Mouse (Mus musculus): Measurements from ENCODE around the gene Cyp1a2. TPM values are rescaled to one million over a fixed set of nuclear protein-coding genes. Genes with fewer than 3 reads are reported as not detected.

The Cyp1a2 gene
- polyA plus RNA-seq, 1 experiment from 2014 or later, result not detected

DNA sequence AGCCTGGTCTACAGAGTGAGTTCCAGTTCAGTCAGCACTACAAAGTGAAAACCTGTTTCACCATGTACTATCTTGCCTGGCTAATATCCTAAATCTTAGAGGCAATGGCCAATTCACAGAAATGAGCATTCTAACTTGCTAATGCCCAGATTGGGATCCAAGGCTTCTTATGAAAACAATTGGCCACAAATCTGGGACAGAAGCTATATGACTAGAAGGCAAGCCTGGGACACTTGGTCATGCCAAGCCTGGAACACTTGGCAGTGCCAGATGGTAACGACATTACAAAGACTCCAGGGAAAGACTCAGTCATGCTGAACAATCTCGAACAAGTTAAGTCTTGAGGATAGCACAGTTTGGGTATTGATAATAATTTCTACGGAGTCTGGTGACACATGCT is 23.0 kb upstream of the Cyp1a2 start:
- no peak for ATAC-seq (ENCODE audit: low read depth)
- Histone ChIP-seq H3K4me3 (no peak overlapping the region), H3K27ac (replicated peaks) (no peak overlapping the region), H3K36me3 (no peaks in the 10 kb centered on the region), H3K4me2 (no peak overlapping the region), H3K9me3 (peaks cover 4% of the 10 kb centered on the region; the same call in 1 of the 2 replicates), H3K4me1 (replicated peaks) (peaks cover 20% of the 10 kb centered on the region), H3K27me3 (no peaks in the 10 kb centered on the region), H3K9ac (no peak overlapping the region)
- WGBS, result 87% methylated on average over 3 of the region's 3 CpGs

DNA sequence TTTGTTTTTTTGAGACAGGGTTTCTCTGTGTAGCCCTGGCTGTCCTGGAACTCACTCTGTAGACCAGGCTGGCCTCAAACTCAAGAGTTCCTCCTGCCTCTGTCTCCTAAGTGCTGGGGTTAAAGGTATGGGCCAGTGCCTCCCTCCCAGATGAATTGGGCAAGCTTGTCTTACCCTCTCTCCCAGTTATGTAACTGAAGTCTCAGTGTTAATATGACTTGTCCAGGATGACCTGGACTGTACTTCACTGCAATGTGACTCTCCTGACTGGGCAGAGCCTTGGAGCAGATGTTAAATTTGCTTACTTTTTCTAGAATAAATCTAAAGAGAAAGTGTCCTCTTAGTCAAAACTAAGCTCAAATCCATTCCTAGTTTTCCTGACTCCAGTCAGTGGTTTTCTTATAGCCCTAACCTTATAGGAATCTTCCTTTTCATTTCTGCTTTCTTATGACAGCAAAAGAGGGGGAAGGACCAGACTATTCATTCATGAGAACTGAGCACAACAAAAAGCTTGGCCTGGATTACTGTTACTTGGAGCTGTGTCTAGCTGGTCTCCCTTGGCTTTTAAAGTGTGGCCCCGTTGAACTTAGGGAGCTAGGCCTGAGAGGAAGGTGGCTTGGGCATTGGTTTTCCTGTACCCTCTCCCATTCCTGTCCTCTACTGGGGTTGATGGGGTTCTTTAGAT is 15.1 kb upstream of the Cyp1a2 start:
- Histone ChIP-seq H3K4me3 (no peak overlapping the region), H3K4me1 (replicated peaks) (peaks cover 17% of the 10 kb centered on the region), H3K27ac (replicated peaks) (no peak overlapping the region), H3K4me2 (no peak overlapping the region), H3K27me3 (peaks cover 57% of the 10 kb centered on the region), H3K9me3 (no peaks in the 10 kb centered on the region), H3K36me3 (no peaks in the 10 kb centered on the region), H3K9ac (no peak overlapping the region)
- ATAC-seq (ENCODE audit: low read depth), result no peak
- WGBS, result 77% methylated on average over 1 of the region's 1 CpGs

DNA sequence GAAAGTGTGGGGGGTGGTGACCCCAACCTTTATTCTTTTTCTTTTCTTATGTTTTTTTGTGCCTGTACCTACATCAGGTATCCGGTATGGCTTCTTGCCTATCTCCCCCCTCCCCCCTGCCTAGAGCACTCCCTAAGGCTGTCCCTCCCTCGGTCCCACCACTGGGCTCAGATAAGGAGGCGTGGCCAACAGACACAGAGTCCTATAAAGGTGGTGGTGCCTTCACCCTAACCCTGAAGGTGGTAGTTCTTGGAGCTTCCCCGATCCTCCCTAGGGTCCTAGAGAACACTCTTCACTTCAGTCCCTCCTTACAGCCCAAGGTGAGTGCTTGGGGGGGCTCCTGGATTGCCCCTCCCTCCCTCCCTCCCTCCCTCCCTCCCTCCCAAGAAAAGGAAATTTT is 13.9 kb upstream of the Cyp1a2 start:
- Histone ChIP-seq H3K27ac (replicated peaks) (no peak overlapping the region), H3K36me3 (no peaks in the 10 kb centered on the region), H3K27me3 (peaks cover 63% of the 10 kb centered on the region), H3K4me1 (replicated peaks) (peaks cover 17% of the 10 kb centered on the region), H3K4me3 (peak overlapping the region; percentile 49; the same call in 1 of the 2 replicates), H3K9ac (no peak overlapping the region), H3K4me2 (no peak overlapping the region), H3K9me3 (no peaks in the 10 kb centered on the region)
- WGBS, result 15% methylated on average over 4 of the region's 4 CpGs
- ATAC-seq (ENCODE audit: low read depth), result peak; percentile 23; the same call in 1 of the 2 replicates

DNA sequence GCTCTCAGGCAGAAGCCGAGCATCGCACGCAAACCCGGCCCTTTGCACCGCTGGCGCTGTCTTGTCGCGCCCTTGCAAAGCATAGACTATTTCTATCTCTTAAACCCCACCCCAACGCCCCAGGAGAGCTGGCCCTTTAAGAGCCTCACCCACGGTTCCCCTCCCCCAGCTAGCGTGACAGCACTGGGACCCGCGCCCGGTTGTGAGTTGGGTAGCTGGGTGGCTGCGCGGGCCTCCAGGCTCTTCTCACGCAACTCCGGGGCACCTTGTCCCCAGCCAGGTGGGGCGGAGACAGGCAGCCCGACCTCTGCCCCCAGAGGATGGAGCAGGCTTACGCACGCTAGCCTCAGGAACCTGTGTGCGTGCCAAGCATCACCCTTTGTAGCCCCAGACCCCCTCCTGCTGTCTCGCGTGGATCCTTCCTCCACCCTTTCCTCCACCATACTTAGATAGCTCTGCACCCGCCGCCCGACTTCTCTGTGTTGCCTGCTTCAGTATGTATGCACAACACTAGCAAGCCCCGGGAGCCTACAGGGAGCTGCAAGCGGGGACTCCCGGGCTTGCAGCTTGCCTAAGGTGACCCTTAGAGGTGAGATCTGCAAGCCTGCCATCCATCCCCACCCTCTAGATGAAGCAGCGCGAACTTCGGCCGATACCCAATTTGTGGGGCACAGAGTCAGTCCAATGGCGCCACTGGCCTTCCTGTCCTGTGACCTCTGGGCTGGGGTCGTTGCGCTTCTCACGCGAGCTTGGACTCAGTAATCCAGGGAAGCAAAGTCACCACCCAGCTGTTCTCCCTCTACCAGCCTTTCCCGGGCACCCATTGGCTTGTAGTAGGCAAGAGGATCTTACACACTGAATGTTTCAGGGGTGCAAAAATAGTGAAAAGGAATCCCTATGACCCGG is 13.1 kb upstream of the Cyp1a2 start:
- Histone ChIP-seq H3K4me1 (replicated peaks) (peaks cover 17% of the 10 kb centered on the region), H3K27me3 (peaks cover 63% of the 10 kb centered on the region), H3K4me2 (peak overlapping the region; percentile 83), H3K36me3 (no peaks in the 10 kb centered on the region), H3K9me3 (no peaks in the 10 kb centered on the region), H3K9ac (peak overlapping the region; percentile 62), H3K27ac (replicated peaks) (no peak overlapping the region), H3K4me3 (peak overlapping the region; percentile 49)
- WGBS, result 1% methylated on average over 42 of the region's 42 CpGs
- ATAC-seq (ENCODE audit: low read depth), result peak; percentile 70

DNA sequence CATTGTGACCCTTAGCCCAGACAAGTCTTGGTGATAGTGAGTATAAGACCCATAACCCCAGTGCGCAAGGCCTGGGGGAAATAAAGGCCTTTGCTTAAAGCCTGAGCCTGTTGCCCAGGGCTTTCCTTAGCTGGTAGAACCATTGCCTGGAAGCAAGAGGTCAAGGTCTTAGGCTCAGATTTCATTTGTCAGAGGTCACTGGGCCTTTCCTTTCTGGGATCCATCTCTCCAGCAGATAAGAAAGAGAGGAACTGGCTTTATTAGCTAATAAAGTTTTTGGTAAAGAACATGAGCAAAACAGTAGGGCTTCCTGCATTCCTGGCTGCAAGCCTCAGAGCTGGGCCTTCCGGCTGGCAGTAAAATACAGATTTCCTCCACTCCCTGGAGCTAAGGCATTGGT is 10.6 kb upstream of the Cyp1a2 start:
- H3K27me3 ChIP-seq, result peaks cover 59% of the 10 kb centered on the region
- no peak for ATAC-seq (ENCODE audit: low read depth)
- 82% methylated on average over 2 of the region's 2 CpGs for WGBS

DNA sequence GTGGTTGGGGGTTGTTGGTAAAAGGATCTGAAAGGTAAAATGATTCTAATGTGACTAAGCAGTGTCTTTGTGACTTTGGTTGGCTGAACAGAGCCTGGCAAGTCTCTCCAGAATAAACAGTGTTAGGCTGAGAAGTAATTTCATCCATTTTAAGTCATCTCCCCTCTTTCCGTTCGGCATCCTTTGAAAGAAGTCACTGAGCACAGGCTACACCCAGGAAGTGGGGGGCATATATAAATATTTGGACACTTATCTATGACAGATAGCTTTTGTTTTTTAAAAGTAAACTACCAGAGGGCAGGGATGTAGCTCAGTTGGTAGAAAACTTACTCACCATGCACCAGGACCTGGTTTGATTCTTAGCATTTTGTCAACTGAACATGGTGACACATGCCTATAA is 5.1 kb upstream of the Cyp1a2 start:
- Histone ChIP-seq H3K27me3 (peaks cover 5% of the 10 kb centered on the region), H3K9me3 (no peaks in the 10 kb centered on the region), H3K4me1 (replicated peaks) (no peaks in the 10 kb centered on the region), H3K9ac (no peak overlapping the region), H3K4me2 (no peak overlapping the region), H3K36me3 (no peaks in the 10 kb centered on the region), H3K27ac (replicated peaks) (no peak overlapping the region), H3K4me3 (no peak overlapping the region)
- ATAC-seq (ENCODE audit: low read depth), result no peak
- 97% methylated on average over 2 of the region's 2 CpGs for WGBS

More for the DNA sequence above, 10.6 kb upstream of the Cyp1a2 start:
- H3K4me3 ChIP-seq, result no peak overlapping the region
- H3K9me3 ChIP-seq, result no peaks in the 10 kb centered on the region
- no peak overlapping the region for H3K9ac ChIP-seq
- no peak overlapping the region for H3K4me2 ChIP-seq
- peaks cover 17% of the 10 kb centered on the region for H3K4me1 ChIP-seq (replicated peaks)
- H3K27ac ChIP-seq (replicated peaks), result no peak overlapping the region
- H3K36me3 ChIP-seq, result no peaks in the 10 kb centered on the region

DNA sequence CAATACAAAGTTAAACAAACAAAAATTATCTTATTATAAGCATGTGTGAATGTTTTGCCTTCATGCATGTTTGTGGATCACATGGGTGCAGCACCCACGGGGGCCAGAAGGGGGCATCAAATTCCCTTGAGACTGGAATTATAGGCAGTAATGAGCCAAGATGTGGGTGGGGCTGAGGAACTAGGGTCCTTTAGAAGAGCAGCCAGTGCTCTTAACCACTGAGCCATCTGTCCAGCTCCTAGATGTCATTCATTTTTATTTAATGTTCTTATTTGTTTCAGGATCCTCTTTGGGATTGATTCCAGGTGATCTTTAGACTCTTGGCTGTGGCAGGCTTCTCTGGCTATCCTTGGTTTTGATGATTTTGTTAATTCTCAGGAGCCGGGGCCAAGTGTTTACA is 4.7 kb upstream of the Cyp1a2 start:
- ATAC-seq (ENCODE audit: low read depth), result no peak
- 65% methylated on average over 2 of the region's 2 CpGs for WGBS

DNA sequence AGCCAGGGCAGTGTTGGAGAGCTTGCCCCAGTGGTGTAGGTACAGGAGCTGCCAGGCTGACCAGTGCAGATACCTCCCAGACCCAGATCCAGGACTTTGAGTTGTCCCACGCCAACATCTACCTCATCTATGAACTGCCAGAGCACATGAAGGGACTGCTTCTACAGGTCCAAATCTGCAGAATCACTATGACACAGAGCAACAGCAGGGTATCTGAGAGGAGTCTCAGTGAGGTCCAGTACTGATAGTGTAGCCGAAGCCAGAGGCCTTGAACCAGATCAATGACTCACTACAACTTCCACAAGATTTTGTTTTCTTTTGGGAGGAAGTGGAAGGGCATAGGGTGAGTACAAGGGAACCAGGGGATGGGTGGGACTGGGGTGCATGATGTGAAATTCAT is 4.2 kb upstream of the Cyp1a2 start, which contains the start of gene Cyp1a1:
Cyp1a1 (plus strand) TSS at position 178 of the 400 bp plus-strand sequence.
- ATAC-seq (ENCODE audit: low read depth), result no peak
- 93% methylated on average over 2 of the region's 2 CpGs for WGBS
- no peak within 1 kb of the TSS for H3K27ac ChIP-seq (replicated peaks)

More for the DNA sequence above, 4.7 kb upstream of the Cyp1a2 start:
- Histone ChIP-seq H3K27ac (replicated peaks) (no peak overlapping the region), H3K9me3 (no peaks in the 10 kb centered on the region), H3K9ac (no peak overlapping the region), H3K27me3 (peaks cover 4% of the 10 kb centered on the region; the same call in 1 of the 2 replicates), H3K4me2 (no peak overlapping the region), H3K4me1 (replicated peaks) (no peaks in the 10 kb centered on the region), H3K4me3 (no peak overlapping the region), H3K36me3 (no peaks in the 10 kb centered on the region)

DNA sequence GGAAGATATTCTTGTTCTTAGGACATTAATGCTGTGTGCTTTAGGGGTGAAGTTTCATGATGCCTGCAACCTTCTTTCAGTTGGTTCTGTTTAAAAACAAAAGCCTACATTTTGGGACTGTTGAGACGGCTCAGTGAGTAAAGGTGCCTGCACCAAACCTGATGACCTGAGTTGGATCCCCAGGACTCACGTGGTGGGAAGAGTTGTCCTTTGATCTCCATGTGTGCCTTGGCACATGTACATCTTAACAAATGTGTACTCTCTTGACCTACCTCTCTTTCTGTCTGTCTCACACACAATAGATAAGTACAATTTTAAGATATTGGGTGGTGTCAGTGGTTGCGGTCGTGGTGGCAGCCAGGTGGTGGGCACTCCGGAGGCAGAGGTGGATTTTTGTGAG is 2.5 kb upstream of the Cyp1a2 start:
- Histone ChIP-seq H3K4me2 (no peak overlapping the region), H3K27ac (replicated peaks) (no peak overlapping the region), H3K4me3 (no peak overlapping the region), H3K27me3 (no peaks in the 10 kb centered on the region), H3K4me1 (replicated peaks) (no peaks in the 10 kb centered on the region), H3K9ac (no peak overlapping the region), H3K36me3 (no peaks in the 10 kb centered on the region), H3K9me3 (no peaks in the 10 kb centered on the region)
- ATAC-seq (ENCODE audit: low read depth), result no peak
- 93% methylated on average over 5 of the region's 5 CpGs for WGBS

More for the DNA sequence above, 4.2 kb upstream of the Cyp1a2 start, which contains the start of gene Cyp1a1:
- Histone ChIP-seq H3K4me3 (no peak within 1 kb of the TSS), H3K27me3 (peaks cover under 1% of the 10 kb centered on the region; the same call in 1 of the 2 replicates), H3K36me3 (no peaks in the 10 kb centered on the region), H3K9me3 (no peaks in the 10 kb centered on the region), H3K4me2 (no peak within 1 kb of the TSS), H3K9ac (no peak within 1 kb of the TSS), H3K4me1 (replicated peaks) (no peaks in the 10 kb centered on the region)

DNA sequence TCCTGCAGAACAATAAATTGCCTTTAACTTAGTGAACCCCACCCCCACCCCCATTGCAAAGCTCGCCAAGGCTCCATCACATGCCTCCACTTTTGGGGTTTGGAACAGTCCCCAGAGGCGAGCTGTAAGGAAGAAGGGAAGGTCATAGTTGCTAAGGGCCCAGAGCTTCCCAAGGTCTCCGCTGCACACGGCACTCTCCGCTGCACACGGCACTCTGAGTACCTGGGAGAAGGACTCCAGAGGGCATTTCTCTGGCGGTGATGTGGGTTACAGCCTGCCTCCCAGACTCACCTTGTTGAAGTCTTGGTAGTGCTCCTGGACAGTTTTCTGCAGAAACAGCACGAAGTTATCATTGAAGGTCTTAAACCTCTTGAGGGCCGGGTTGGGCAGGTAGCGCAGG is 2.1 kb downstream of the Cyp1a2 start:
- Histone ChIP-seq H3K4me1 (replicated peaks) (no peaks in the 10 kb centered on the region), H3K4me3 (no peak overlapping the region), H3K9me3 (no peaks in the 10 kb centered on the region), H3K27ac (replicated peaks) (no peak overlapping the region), H3K27me3 (no peaks in the 10 kb centered on the region), H3K36me3 (no peaks in the 10 kb centered on the region), H3K9ac (no peak overlapping the region), H3K4me2 (no peak overlapping the region)
- WGBS, result 84% methylated on average over 10 of the region's 10 CpGs
- no peak for ATAC-seq (ENCODE audit: low read depth)

DNA sequence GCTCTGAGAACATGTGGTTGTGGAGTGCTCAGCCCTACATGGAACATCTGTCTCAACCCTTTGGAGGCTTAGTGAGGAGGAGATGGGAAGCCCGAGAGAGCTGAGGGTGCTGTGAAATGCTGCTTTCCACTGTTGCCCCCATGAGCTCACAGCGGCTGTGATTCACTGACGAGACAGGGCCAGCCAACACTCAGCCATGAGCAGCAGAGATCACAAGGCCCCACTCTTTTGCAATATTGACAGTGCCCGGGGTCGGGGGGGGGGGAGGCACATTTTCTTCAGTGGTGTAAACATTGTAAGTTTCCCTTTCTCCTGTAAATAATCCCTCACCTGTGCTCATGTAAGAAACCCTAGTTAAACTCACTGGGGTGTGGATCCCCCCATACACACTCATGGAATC is 12.0 kb downstream of the Cyp1a2 start:
- WGBS, result 86% methylated on average over 5 of the region's 5 CpGs
- H3K4me2 ChIP-seq, result no peak overlapping the region
- H3K27ac ChIP-seq (replicated peaks), result no peak overlapping the region
- no peak overlapping the region for H3K9ac ChIP-seq
- no peak overlapping the region for H3K4me3 ChIP-seq
- no peaks in the 10 kb centered on the region for H3K36me3 ChIP-seq
- H3K27me3 ChIP-seq, result no peaks in the 10 kb centered on the region
- no peak for ATAC-seq (ENCODE audit: low read depth)
- H3K4me1 ChIP-seq (replicated peaks), result no peaks in the 10 kb centered on the region
- H3K9me3 ChIP-seq, result no peaks in the 10 kb centered on the region

DNA sequence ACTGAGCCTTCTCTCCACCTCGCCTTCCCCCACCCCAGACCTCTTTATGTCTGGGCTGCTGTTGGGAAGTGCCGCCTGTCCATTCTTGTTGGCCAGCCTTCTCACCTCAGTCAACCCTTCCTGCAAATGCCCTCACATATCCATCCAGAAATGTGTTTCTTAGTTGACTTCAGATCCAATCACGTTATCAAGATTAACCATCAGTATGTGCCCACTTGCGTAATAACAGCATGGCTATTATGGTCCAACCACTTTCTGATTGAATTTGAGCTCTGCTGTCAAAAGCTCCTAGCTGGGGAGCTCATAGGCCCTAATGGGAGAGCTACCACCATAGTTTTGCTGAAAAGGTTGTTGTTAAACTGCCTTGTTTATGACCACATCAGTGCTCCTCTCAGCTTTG is 12.5 kb downstream of the Cyp1a2 start:
- Histone ChIP-seq H3K4me2 (no peak overlapping the region), H3K9me3 (no peaks in the 10 kb centered on the region), H3K27ac (replicated peaks) (no peak overlapping the region), H3K9ac (no peak overlapping the region), H3K36me3 (no peaks in the 10 kb centered on the region), H3K4me1 (replicated peaks) (no peaks in the 10 kb centered on the region), H3K27me3 (no peaks in the 10 kb centered on the region), H3K4me3 (no peak overlapping the region)
- no peak for ATAC-seq (ENCODE audit: low read depth)
- WGBS, result 89% methylated on average over 4 of the region's 4 CpGs

All from neural tube, embryonic 13.5 days (tissue).